Mouse (Mus musculus) E14TG2a.4 (cell line): ENCODE results near the gene Gm49425.

Experiments used
- CTCF ChIP-seq: conservative IDR thresholded peaks from 2 replicates; pipeline ENCODE4 v1.5.1; 2014; ENCODE audit warnings: low read length
- POU5F1 ChIP-seq: IDR thresholded peaks from 2 replicates; pipeline ENCODE4 v1.6.1; 2014; ENCODE audit warnings: low read length, borderline replicate concordance

- TF ChIP-seq CTCF, result no peak
- no peak for TF ChIP-seq POU5F1
Observed at GRCm38 (mm10) chr15:101506896-101507758, 9.9 kb downstream of the Gm49425 start.
